Mouse (Mus musculus): ENCODE data around the gene Sel1l2. TPM values are rescaled to one million over a fixed set of nuclear protein-coding genes. Genes with fewer than 3 reads are reported as not detected.

Sel1l2 gene
- total RNA-seq (2022) = not detected

GRCm38 (mm10) chr2:140389525-140389924, at the start of gene Sel1l2:
Sel1l2 (minus strand) TSS chr2:140389706.
- DNase-seq (ENCODE audit: low spot score in 2 of 2) = no peak

GRCm38 (mm10) chr2:140439081-140439480, 49.6 kb upstream of the Sel1l2 start:
- DNase-seq (ENCODE audit: low spot score in 2 of 2) = no peak

GRCm38 (mm10) chr2:140427283-140427682, 37.8 kb upstream of the Sel1l2 start:
- no peak for DNase-seq (ENCODE audit: low spot score in 2 of 2)

- DNase-seq (ENCODE audit: low spot score in 2 of 2) = no peak
Measured at GRCm38 (mm10) chr2:140425844-140426243, 36.3 kb upstream of the Sel1l2 start.

GRCm38 (mm10) chr2:140395744-140396231, 6.3 kb upstream of the Sel1l2 start:
- DNase-seq (ENCODE audit: low spot score in 2 of 2) = peak; percentile 19 to 29

GRCm38 (mm10) chr2:140395179-140395578, 5.7 kb upstream of the Sel1l2 start, which contains the start of gene Macrod2:
Macrod2 (plus strand) TSS chr2:140395309.
- DNase-seq (ENCODE audit: low spot score in 2 of 2) = peak; percentile 93 to 98

GRCm38 (mm10) chr2:140364804-140365203, 24.7 kb downstream of the Sel1l2 start:
- no peak for DNase-seq (ENCODE audit: low spot score in 2 of 2)

GRCm38 (mm10) chr2:140359905-140360304, 29.6 kb downstream of the Sel1l2 start:
- no peak for DNase-seq (ENCODE audit: low spot score in 2 of 2)

GRCm38 (mm10) chr2:140342394-140342793, 47.1 kb downstream of the Sel1l2 start:
- no peak for DNase-seq (ENCODE audit: low spot score in 2 of 2)

- no peak for DNase-seq (ENCODE audit: low spot score in 2 of 2)
Measured at GRCm38 (mm10) chr2:140330508-140331306, 58.8 kb downstream of the Sel1l2 start.

GRCm38 (mm10) chr2:140302976-140303708, 86.4 kb downstream of the Sel1l2 start:
- no peak for DNase-seq (ENCODE audit: low spot score in 2 of 2)

GRCm38 (mm10) chr2:140297155-140297554, 92.4 kb downstream of the Sel1l2 start:
- DNase-seq (ENCODE audit: low spot score in 2 of 2) = no peak

GRCm38 (mm10) chr2:140293820-140294219, 95.7 kb downstream of the Sel1l2 start:
- DNase-seq (ENCODE audit: low spot score in 2 of 2) = no peak

- DNase-seq (ENCODE audit: low spot score in 2 of 2) = no peak
Measured at GRCm38 (mm10) chr2:140280808-140281207, 108.7 kb downstream of the Sel1l2 start.

- no peak for DNase-seq (ENCODE audit: low spot score in 2 of 2)
Measured at GRCm38 (mm10) chr2:140255595-140256141, 133.8 kb downstream of the Sel1l2 start.

- no peak for DNase-seq (ENCODE audit: low spot score in 2 of 2)
Measured at GRCm38 (mm10) chr2:140254256-140254655, 135.2 kb downstream of the Sel1l2 start.

GRCm38 (mm10) chr2:140243105-140243504, 146.4 kb downstream of the Sel1l2 start:
- no peak for DNase-seq (ENCODE audit: low spot score in 2 of 2)

GRCm38 (mm10) chr2:140242398-140242797, 147.1 kb downstream of the Sel1l2 start:
- no peak for DNase-seq (ENCODE audit: low spot score in 2 of 2)

- no peak for DNase-seq (ENCODE audit: low spot score in 2 of 2)
Measured at GRCm38 (mm10) chr2:140237245-140237644, 152.3 kb downstream of the Sel1l2 start.

GRCm38 (mm10) chr2:140230295-140230694, 159.2 kb downstream of the Sel1l2 start:
- no peak for DNase-seq (ENCODE audit: low spot score in 2 of 2)

GRCm38 (mm10) chr2:140220325-140220724, 169.2 kb downstream of the Sel1l2 start:
- no peak for DNase-seq (ENCODE audit: low spot score in 2 of 2)

GRCm38 (mm10) chr2:140215965-140216364, 173.5 kb downstream of the Sel1l2 start:
- no peak for DNase-seq (ENCODE audit: low spot score in 2 of 2)

Data from left cerebral cortex, adult 8-10 months (tissue).